Mouse (Mus musculus): ENCODE results near the gene Olfr1410.

DNA sequence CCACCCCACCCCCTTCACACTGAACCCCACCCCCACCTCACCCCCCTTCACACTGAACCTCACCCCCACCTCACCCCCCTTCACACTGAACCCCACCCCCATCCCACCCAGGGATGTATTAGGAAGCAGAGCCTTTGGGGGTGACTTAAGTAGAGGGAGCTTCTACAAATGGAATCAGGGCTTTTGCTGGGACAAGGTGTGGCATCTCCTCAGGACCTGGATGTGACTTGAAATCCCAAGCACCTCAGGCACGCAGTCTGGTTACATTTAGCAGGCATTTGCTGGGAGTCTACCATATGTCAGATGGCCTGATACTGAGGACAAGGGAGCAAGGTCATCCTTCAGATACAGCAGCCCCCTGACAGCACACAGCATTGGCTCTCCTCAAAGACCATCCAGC is 29.0 kb downstream of the Olfr1410 start:
- TF ChIP-seq POLR2A (IDR thresholded peaks at IDR 0.05; ENCODE audit: borderline replicate concordance, low read depth, low read length) (no peak), CTCF (IDR thresholded peaks at IDR 0.05; ENCODE audit: low read depth, low read length) (no peak)
